Mouse (Mus musculus): ENCODE data around the gene Ddx51. TPM values are rescaled to one million over a fixed set of nuclear protein-coding genes. Genes with fewer than 3 reads are reported as not detected.

Ddx51 gene
- 22.6 and 24.3 TPM in 2 replicates for polyA plus RNA-seq (2015; fragmentation: Nextera tagmentation; extraction: Ambion mirVana)

DNA sequence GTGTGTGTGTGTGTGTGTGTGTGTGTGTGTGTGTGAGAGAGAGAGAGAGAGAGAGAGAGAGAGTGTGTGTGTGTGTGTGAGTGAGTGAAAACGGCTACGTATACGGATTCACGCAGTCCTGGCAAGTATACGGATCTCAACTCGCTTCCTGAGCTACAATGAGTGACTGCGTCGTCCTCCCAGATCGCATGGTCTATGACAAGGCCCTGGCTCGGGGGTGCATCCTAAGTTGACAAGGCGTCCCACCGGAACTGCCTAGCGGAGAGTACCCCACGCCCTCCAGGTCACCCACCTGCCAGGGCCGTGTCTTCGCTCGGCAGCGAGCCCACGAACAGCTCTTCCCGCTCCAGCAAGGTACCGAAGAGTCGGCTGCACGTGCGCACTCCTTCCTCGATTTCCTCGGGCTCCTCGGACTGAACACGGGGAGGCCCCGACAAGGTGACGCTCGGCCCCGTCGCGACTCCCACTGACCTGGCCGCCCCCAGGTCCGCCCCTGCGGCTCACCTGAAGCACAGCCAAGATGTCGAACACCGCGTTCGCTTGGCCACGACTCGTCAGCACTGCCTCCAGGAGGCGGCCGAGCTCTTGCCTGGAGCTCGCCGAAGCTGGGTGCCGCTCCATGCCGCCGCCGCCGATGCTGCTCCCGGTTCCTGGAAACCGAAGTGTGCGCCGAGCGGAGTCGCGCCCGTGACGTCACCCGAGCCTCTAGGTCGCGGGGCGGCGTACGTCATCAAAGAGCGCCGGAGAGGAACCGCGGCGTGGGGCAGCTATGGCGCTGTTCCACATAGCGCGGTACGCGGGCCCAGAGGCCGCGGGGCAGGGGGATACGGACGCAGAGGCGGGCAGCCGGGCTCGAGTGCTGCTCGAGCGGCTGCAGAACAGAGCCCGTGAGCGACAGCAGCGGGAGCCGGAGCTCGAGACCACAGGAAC lies at the start of gene Ddx51, which contains the start of gene Noc4l:
TSS of gene Ddx51 (plus strand) at position 733 of the 930 bp plus-strand sequence.
TSS of gene Noc4l (minus strand) at position 699 of the 930 bp plus-strand sequence.
- peak within 1 kb of the TSS; percentile 63 for H3K4me3 ChIP-seq
- H3K27ac ChIP-seq (replicated peaks), result no peak within 1 kb of the TSS
- H3K27me3 ChIP-seq, result no peaks in the 10 kb centered on the region
- under 1% methylated on average over 89 of the region's 91 CpGs for WGBS
- peaks cover 20% of the 10 kb centered on the region for H3K4me1 ChIP-seq
- peaks cover 65% of the 10 kb centered on the region for H3K36me3 ChIP-seq
- no peaks in the 10 kb centered on the region for H3K9me3 ChIP-seq
- ATAC-seq (replicated peaks), result peak; percentile 79
- peak within 1 kb of the TSS; percentile 89 for H3K4me2 ChIP-seq (replicated peaks)
- peak within 1 kb of the TSS; percentile 61 for H3K9ac ChIP-seq (replicated peaks)

DNA sequence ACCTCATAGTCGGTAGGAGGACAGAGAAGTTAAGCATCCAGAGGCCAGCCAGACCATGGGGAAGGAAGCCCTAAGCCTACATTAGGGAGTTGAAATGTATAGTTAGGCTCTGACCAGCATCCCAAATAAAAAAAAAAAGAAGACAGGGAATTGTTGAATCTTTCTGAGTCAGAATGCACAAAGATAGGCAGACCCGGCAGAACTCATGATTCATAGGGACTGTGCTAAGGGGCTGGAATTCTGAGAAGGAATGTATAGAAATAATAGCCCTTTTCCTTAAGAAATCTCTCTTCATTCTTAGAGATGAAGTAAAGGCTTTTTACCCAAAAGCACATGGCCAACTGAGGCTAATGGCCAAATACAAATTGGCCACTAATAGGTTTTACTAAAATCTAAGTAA lies 48.9 kb upstream of the Ddx51 start:
- Histone ChIP-seq H3K4me1 (no peaks in the 10 kb centered on the region), H3K27me3 (no peaks in the 10 kb centered on the region), H3K9me3 (no peaks in the 10 kb centered on the region), H3K36me3 (no peaks in the 10 kb centered on the region), H3K4me2 (replicated peaks) (no peak overlapping the region), H3K9ac (replicated peaks) (no peak overlapping the region), H3K4me3 (no peak overlapping the region), H3K27ac (replicated peaks) (no peak overlapping the region)
- ATAC-seq (replicated peaks), result no peak
- WGBS, result 90% methylated on average over 2 of the region's 2 CpGs

DNA sequence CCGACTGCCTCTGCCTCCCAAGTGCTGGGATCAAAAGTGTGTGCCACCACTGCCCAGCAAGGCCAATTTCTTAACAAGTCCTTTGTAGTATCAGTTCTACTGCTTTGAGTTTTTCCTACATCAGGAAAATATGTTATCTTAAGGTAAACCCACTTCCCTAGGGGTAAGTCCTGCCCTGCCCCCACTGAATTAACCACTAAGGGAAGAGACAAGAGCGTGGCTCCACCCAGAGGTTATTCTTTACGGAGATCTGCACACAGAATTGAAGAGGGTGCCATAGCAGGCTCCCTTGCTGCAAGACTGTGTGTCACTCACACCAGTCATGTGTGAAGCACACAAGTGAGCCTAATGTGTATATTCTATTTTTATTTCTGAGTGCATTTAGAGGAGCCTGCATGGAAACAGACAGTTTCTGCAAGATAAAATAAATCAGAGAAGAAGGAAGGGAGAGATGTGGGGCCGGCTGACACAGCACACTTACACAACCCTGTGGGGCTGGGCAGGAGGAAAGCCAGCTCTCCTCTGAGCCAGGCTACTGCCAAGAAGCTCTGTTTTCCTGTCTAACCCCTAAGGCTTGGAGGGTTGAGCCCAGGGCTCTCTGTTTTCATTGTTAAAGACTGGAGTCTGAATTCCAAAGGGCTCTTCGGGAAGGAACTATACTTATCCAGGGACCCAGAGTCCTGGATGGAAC lies 47.6 kb upstream of the Ddx51 start:
- no peak overlapping the region for H3K9ac ChIP-seq (replicated peaks)
- ATAC-seq (replicated peaks), result no peak
- peaks cover 7% of the 10 kb centered on the region; the same call in 1 of the 2 replicates for H3K4me1 ChIP-seq
- no peaks in the 10 kb centered on the region for H3K9me3 ChIP-seq
- WGBS, result 56% methylated on average over 5 of the region's 5 CpGs
- H3K27ac ChIP-seq (replicated peaks), result no peak overlapping the region
- no peaks in the 10 kb centered on the region for H3K36me3 ChIP-seq
- H3K27me3 ChIP-seq, result no peaks in the 10 kb centered on the region
- no peak overlapping the region for H3K4me3 ChIP-seq
- no peak overlapping the region for H3K4me2 ChIP-seq (replicated peaks)

DNA sequence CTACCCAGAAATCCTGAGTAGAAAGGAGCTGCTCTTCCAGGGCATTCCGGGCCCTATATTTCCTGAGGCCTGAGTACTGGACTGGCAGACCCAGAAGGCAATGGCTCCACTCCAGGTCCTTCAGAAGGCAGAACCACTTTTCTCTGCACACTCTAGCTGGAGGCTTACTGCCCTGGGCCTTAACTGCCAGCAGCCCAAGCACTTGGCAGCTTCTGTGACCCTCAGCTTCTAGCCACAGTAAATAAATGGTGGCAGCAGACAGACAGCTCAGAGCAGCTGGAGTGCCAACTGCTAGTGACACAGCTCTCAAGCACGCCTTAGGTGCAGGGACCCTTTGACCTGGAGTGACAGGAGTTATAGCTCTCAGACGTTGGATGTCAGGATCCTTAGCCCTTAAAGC lies 45.5 kb upstream of the Ddx51 start:
- no peak overlapping the region for H3K4me3 ChIP-seq

DNA sequence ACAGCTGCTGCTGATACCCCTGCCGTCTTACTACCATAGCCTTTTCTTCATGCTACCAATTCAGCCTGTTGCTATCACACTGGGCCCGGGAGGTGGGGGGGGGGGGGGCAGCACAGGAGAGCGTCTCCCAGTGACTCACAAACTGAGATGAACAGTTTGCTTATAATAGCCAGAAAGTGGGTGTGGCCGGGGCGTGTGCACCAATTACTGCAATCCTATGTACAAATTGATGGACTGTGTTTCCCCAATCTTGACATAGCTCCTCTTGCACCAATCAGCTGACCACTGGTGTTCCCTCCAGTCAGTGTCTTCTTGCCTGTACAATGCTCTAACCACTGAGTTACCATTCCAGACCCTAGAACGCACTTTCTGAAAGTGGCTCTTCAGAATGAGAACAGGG lies 44.9 kb upstream of the Ddx51 start:
- Histone ChIP-seq H3K9ac (replicated peaks) (no peak overlapping the region), H3K36me3 (no peaks in the 10 kb centered on the region), H3K27me3 (no peaks in the 10 kb centered on the region), H3K9me3 (no peaks in the 10 kb centered on the region), H3K4me2 (replicated peaks) (no peak overlapping the region), H3K27ac (replicated peaks) (no peak overlapping the region), H3K4me3 (no peak overlapping the region), H3K4me1 (peaks cover 17% of the 10 kb centered on the region)
- no peak for ATAC-seq (replicated peaks)
- 63% methylated on average over 6 of the region's 6 CpGs for WGBS

More for the DNA sequence above, 45.5 kb upstream of the Ddx51 start:
- Histone ChIP-seq H3K9me3 (no peaks in the 10 kb centered on the region), H3K4me1 (peaks cover 17% of the 10 kb centered on the region), H3K9ac (replicated peaks) (no peak overlapping the region), H3K4me2 (replicated peaks) (no peak overlapping the region), H3K27ac (replicated peaks) (no peak overlapping the region), H3K27me3 (no peaks in the 10 kb centered on the region), H3K36me3 (no peaks in the 10 kb centered on the region)
- WGBS, result 67% methylated on average over 3 of the region's 3 CpGs
- ATAC-seq (replicated peaks), result no peak

DNA sequence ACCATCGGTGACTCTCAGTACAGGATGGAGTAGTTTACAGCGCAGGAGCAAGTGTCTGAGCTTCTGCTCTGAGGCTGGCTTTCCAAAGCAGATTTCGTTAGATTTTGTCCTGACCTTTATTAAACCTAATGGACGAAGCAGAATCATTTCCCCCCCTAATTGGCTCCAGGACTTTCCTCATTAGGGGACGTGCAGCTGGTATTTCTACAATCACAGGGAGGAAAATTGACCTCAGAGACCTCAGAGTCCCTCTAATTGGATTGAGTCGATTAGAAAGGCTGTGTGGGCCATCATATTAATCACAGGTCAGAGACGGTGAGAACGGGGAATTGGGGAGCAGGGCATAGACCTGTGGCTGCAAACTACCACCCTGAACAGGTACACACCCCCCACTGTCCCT lies 44.3 kb upstream of the Ddx51 start:
- no peak overlapping the region for H3K4me3 ChIP-seq
- no peak overlapping the region for H3K9ac ChIP-seq (replicated peaks)
- H3K27ac ChIP-seq (replicated peaks), result no peak overlapping the region
- H3K9me3 ChIP-seq, result no peaks in the 10 kb centered on the region
- ATAC-seq (replicated peaks), result no peak
- H3K4me1 ChIP-seq, result peaks cover 17% of the 10 kb centered on the region
- WGBS, result 14% methylated on average over 8 of the region's 8 CpGs
- H3K4me2 ChIP-seq (replicated peaks), result no peak overlapping the region
- no peaks in the 10 kb centered on the region for H3K36me3 ChIP-seq
- no peaks in the 10 kb centered on the region for H3K27me3 ChIP-seq

DNA sequence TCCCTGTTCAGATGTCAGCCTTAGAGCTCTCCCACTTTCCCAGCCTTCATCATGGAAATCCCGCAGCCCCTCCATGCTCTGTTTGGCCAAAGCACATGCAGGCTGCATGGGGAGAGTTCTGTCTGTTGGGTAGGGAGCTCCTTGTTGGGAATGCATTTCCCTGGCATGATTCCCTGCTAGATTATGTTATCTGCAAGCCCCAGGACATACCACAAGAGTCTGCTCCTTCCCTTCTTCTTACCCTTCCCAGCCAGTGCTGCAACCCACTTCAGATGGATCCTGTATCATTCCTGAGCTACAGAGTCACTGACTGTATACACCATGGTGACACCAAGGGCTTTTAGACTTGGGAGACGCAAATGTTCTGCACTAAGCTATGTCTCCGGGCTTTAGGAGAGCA lies 43.8 kb upstream of the Ddx51 start:
- H3K4me2 ChIP-seq (replicated peaks), result no peak overlapping the region
- ATAC-seq (replicated peaks), result no peak
- H3K27me3 ChIP-seq, result no peaks in the 10 kb centered on the region
- no peaks in the 10 kb centered on the region for H3K36me3 ChIP-seq
- no peak overlapping the region for H3K4me3 ChIP-seq
- no peak overlapping the region for H3K9ac ChIP-seq (replicated peaks)
- H3K4me1 ChIP-seq, result peaks cover 17% of the 10 kb centered on the region
- no peaks in the 10 kb centered on the region for H3K9me3 ChIP-seq
- no peak overlapping the region for H3K27ac ChIP-seq (replicated peaks)
- WGBS, result 82% methylated on average over 3 of the region's 3 CpGs

DNA sequence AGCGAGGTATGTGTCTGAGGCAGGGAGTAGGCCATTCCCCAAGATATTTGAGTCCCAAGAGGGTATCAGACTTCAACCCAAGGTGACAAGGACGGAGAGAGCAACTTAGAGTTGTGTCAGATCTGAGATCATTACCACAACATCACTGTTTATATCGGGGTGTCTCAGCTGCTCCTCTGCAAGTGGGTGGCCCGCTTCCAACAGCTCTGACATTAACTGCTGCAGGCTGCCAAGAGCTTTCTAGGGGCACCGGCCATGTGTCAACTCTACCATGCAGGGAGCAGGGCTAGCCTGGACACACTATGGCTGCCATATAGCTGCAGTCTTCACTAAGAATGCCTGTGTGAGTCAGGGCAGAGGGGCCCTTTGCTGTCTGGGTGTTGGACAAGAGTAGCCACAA lies 43.4 kb upstream of the Ddx51 start:
- no peak overlapping the region for H3K4me2 ChIP-seq (replicated peaks)
- no peaks in the 10 kb centered on the region for H3K27me3 ChIP-seq
- H3K4me3 ChIP-seq, result no peak overlapping the region
- H3K36me3 ChIP-seq, result no peaks in the 10 kb centered on the region
- no peak overlapping the region for H3K9ac ChIP-seq (replicated peaks)
- H3K27ac ChIP-seq (replicated peaks), result no peak overlapping the region
- no peak for ATAC-seq (replicated peaks)
- WGBS, result 77% methylated on average over 5 of the region's 5 CpGs
- peaks cover 17% of the 10 kb centered on the region for H3K4me1 ChIP-seq
- no peaks in the 10 kb centered on the region for H3K9me3 ChIP-seq

DNA sequence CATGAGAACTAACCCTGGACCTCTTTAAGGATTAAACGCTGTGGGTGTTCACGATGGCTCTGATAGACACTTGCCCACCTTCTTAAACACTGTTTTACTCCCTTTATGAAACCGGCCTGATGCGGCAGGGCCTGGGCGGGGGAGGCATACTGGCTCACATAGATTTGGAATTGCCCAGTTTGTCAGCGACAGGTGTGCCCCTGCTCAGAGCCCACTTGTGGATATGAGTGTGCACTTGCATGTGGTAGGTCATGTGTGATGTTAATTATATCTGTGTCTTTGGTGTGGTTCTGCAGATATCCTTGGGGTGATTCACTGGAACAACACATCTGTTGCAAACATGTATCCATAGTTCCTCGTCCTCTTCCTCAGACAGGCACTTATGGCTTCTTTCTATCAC lies 42.8 kb upstream of the Ddx51 start:
- Histone ChIP-seq H3K4me2 (replicated peaks) (no peak overlapping the region), H3K4me1 (peaks cover 17% of the 10 kb centered on the region), H3K27ac (replicated peaks) (no peak overlapping the region), H3K4me3 (no peak overlapping the region), H3K27me3 (no peaks in the 10 kb centered on the region), H3K36me3 (no peaks in the 10 kb centered on the region), H3K9me3 (no peaks in the 10 kb centered on the region), H3K9ac (replicated peaks) (no peak overlapping the region)
- ATAC-seq (replicated peaks), result no peak
- WGBS, result 89% methylated on average over 7 of the region's 7 CpGs

DNA sequence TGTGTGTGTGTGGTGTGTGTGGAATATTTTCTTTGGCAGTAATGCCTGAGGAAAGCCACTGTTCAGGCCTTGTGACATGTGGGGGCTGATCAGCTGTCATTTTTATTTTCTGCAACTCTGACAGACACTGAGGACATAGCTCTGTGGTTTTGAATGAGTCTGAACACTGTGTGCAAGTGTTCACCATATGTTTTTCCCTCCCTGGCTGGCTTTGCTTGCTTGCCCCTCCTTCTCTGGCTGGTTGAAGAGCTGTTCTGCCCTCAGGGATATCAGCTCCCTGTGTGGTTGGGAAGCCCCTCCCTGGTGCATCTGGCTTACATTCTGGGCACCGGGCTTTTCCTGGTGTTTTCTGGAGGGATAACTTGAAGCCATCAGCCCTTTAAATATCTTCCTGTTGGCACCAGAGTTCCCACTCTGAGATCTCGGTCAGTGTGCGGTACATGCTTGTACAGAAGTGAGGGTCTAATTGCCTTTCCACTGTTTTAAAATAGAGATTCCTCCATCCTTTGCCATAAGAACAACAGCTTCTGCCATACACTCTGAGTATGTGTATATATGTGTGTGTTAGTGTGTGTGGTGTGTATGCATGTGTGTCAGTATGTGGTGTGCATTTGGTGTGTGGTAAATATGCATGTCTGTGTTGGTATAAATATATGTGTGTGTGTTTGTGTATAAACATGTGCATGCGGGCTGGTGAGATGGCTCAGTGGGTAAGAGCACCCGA lies 41.7 kb upstream of the Ddx51 start:
- no peaks in the 10 kb centered on the region for H3K9me3 ChIP-seq
- 61% methylated on average over 5 of the region's 5 CpGs for whole genome bisulfite sequencing
- H3K27me3 ChIP-seq, result no peaks in the 10 kb centered on the region
- no peak overlapping the region for H3K4me3 ChIP-seq
- H3K27ac ChIP-seq (replicated peaks), result peak overlapping the region; percentile 52; the same call in 1 of the 2 replicates
- peaks cover 17% of the 10 kb centered on the region for H3K4me1 ChIP-seq
- H3K4me2 ChIP-seq (replicated peaks), result no peak overlapping the region
- H3K9ac ChIP-seq (replicated peaks), result no peak overlapping the region
- ATAC-seq (replicated peaks), result peak; percentile 91
- H3K36me3 ChIP-seq, result no peaks in the 10 kb centered on the region

DNA sequence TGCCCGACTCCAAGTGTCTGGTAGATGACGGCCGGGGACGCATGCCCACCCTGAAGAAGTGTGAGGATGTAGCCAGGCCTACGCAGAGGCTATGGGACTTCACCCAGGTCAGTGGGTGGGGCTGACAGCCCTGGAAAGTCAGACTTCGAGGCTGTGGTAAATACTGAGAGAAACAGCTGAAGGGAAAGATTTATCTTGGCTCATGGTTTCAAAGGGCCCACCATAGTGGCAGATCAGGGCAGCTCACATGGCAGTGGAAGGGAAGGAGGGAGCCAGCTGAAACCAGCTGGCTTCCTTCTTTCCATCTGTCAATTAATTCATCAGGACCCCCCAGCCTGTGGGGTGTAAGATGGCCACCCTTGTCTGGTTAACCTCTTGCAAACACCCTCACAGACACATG lies 34.0 kb upstream of the Ddx51 start:
- Histone ChIP-seq H3K4me1 (no peaks in the 10 kb centered on the region), H3K9me3 (no peaks in the 10 kb centered on the region), H3K27ac (replicated peaks) (no peak overlapping the region), H3K4me3 (no peak overlapping the region), H3K36me3 (no peaks in the 10 kb centered on the region), H3K4me2 (replicated peaks) (no peak overlapping the region), H3K9ac (replicated peaks) (no peak overlapping the region), H3K27me3 (0 out of 2 replicates have a peak, but pooled peaks cover 3% of the 10 kb centered on the region)
- ATAC-seq (replicated peaks), result no peak
- 94% methylated on average over 6 of the region's 6 CpGs for WGBS

DNA sequence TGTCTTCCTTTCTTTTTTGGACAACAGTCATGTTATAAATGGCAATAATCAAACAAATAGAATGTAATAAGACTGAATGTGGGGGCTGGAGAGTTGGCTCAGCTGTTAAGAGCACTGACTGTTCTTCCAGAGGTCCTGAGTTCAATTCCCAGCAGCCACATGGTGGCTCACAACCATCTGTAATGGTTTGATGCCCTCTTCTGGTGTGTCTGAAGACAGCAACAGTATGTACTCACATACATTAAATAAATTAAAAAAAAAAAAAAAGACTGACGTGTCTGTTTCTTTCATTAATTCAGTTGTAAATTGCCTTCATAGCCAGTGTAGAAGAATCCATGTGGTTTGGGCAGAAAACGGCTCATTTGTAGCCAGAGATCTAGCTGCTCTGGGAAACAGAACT lies 28.9 kb upstream of the Ddx51 start:
- Histone ChIP-seq H3K4me1 (no peaks in the 10 kb centered on the region), H3K4me2 (replicated peaks) (no peak overlapping the region), H3K36me3 (no peaks in the 10 kb centered on the region), H3K9me3 (no peaks in the 10 kb centered on the region), H3K4me3 (no peak overlapping the region), H3K27me3 (0 out of 2 replicates have a peak, but pooled peaks cover 3% of the 10 kb centered on the region), H3K27ac (replicated peaks) (no peak overlapping the region), H3K9ac (replicated peaks) (no peak overlapping the region)
- WGBS, result 76% methylated on average over 2 of the region's 2 CpGs
- no peak for ATAC-seq (replicated peaks)

All from forebrain, embryonic 15.5 days (tissue).